Mouse (Mus musculus) left cerebral cortex, adult 9 months (tissue): ENCODE results near the gene Inpp5a.

Experiments used
- DNase-seq, 2 experiments: peaks; one replicate each; pipeline ENCODE4 v3.0.0; 2022; ENCODE audit warnings: low spot score in 2 of 2

Gene Inpp5a

GRCm38 (mm10) chr7:139476700-139477099, 87.8 kb downstream of the Inpp5a start:
- no peak for DNase-seq

DNA sequence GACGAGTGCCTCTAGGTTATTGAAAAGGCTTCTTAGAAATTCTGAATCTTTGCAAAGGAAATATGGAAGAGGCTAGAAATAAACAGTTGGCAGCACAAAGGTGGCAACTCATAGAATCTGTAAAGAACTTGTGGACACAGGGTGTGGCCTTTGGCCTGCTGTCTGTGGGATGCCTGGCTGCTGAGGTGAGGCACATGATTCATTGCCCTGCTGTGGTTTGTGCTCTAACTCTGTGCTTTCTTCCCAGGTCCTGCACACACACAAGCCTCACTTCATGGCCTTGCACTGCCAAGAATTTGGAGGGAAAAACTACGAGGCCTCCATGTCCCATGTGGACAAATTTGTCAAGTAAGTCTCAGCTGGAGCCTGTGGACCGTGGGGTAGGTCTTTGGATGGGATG, 88.8 kb downstream of the Inpp5a start:
- DNase-seq = no peak

- DNase-seq = no peak
These were observed 90.2 kb downstream of the Inpp5a start for GRCm38 (mm10) chr7:139479077-139479476.

DNA sequence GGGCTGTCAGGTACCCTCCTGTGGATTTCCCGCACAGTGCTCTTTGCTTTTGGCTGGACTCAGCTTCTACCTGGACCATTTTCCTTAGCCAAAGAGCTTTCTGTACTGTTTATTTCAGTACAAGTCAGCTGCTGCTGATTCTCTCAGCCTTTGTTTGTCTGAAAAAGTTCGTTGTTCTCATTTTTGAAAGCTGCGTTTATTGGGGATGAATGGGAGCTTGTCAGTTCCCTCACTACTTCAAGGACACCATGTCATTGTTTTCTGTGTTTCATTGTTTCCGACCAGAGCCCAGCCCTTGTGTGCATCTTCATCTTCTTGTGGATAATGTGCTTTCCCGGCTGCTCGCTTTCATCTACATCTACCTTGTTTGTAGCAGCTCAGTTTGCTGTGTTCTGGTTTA, 90.7 kb downstream of the Inpp5a start:
- peak; percentile 30 to 37 for DNase-seq

GRCm38 (mm10) chr7:139484206-139484955, 95.5 kb downstream of the Inpp5a start:
- peak in 1 of 2 experiments; percentile 71 for DNase-seq

GRCm38 (mm10) chr7:139489721-139490211, 100.9 kb downstream of the Inpp5a start:
- DNase-seq = no peak

DNA sequence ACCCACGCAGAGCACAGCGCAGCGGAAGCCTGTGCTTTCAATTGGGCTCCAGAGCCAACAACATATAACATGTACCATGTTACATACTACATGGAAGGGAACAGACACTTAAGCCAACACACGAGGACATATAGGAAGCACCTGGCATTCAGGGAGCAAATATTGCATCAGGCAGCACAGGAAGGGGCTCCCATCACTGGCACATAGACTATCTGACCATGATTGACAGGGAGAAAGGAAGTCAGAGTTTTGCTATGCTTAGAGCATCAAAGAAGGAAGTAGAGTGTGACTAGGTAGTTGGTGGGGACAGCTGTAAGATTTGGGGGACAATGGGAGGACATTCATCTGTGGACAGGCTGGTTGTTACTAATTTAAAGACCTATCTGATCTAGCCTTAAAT, 103.4 kb downstream of the Inpp5a start:
- no peak for DNase-seq

DNA sequence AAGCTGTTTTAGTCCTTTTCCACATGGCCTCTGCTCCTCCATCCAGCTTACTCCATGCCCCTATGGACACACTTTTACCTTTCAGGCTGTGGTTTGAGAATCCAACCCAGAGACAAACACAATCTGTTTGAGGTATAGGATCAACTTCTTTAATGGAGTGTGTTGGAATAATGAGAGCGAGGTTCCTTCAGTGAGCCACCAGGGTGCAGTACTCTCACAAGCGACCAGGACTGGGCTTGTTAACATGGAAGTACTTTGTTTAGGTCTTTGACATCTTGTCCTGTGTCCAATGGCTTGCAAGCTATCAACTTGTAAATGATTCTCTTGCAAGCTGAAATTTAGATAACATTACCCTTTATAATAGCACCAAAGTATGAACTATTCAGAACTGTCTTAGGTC, 104.0 kb downstream of the Inpp5a start:
- DNase-seq = no peak

GRCm38 (mm10) chr7:139495791-139496190, 106.9 kb downstream of the Inpp5a start:
- no peak for DNase-seq

- DNase-seq = no peak
These were observed 109.2 kb downstream of the Inpp5a start for GRCm38 (mm10) chr7:139498038-139498625.

DNA sequence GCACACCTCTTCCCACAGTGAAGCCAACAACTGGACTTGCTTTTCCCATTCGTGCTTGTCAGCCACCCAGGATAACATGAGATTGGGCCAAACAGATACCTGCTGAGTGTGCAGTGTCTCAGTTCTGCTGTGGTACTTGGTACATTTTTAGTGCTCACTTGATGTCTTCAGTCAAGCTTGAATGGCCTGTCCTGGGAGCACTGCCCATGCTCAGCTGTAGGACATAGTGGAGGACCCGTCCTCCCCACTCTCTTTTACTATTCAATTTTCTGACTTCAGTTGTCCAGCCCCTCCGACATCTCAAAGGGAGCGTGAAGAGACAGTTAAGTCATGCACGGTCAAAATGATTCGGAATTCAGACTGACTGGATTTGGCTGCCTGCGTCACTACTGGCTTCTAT, 115.2 kb downstream of the Inpp5a start:
- DNase-seq = no peak

GRCm38 (mm10) chr7:139506677-139507412, 117.9 kb downstream of the Inpp5a start:
- DNase-seq = no peak

DNA sequence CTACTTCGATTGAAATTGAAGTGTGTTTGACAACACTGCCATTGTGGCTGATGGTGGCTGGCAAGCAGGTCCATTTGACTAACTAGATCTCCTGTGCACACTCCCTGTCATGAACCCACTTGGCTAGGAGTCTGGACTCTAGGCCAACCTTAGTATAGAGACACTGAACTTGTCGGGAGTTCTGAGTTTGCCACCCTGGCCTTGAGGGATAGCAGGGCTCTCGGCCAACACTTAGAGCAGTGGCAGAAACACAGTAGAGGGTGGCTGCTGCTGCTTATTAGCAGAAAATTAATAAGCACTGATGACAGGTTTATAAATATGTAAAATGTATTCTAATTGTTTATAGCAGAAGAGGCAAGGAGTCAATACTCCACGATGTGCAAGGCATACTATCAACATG, 120.0 kb downstream of the Inpp5a start:
- DNase-seq = no peak

GRCm38 (mm10) chr7:139515959-139516660, 127.2 kb downstream of the Inpp5a start:
- DNase-seq = no peak

- DNase-seq = no peak
These were observed 127.7 kb downstream of the Inpp5a start for GRCm38 (mm10) chr7:139516661-139517016.

DNA sequence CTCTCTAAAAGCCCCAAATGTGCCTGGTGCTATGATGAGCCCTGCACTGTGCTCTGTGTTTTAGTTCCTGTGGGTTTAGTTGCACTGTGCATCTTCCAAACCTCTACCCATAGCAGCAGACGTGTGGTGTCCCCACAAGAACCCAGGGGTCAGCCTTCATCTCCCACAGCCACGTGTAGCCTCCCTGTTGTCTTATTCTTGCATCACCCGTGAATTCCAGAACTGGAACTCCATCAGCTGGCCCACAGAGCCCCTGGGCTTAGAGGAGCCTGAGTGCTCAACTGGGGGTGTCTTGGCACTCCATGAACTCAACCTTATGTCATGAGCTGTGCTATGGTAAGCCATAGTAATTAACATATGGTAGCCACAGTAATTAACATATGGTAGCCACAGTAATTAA, 129.4 kb downstream of the Inpp5a start:
- DNase-seq = no peak

GRCm38 (mm10) chr7:139528309-139529076, 139.6 kb downstream of the Inpp5a start:
- peak in 1 of 2 experiments; percentile 26 for DNase-seq

- no peak for DNase-seq
These were observed 140.3 kb downstream of the Inpp5a start for GRCm38 (mm10) chr7:139529208-139529607.

DNA sequence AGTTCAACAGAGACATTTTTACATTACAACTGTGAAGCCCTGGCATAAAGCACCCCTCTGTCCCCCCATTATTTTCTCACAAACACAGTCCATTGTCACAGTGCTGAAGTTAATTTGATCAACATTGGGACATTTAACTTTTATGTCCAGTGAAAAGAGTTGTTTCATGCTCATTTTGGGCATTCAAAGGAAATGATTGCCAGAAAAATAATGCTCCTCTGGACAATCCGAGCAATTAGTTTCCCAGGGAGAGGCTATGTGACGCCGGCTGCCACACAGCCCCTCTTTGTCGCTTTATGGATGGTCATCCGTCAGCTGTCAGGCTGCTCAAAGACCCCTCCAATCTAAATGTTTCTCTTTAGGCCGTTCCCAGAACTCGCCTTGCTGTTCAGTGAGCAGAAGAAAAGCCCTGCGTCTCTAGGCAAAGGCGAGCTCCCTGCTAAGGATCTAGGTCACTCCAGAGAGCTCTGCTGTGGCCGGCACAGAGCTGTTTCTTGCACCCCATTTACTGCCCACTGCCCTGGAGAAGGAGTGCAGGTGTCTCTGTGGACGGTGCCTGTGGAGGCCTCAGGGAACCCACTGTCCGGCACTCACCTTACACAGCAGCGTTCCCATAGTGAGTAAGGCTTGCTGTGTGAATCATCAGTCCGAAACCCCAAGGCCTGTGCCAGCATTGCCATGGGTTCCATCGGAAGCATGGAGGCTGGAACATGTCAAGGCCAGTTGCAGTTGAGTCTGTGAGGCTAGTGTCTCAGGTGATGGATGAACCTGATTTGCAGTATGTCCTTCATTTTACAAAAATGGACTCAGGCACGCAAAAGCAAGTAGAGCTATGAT, 141.9 kb downstream of the Inpp5a start:
- DNase-seq = no peak

DNA sequence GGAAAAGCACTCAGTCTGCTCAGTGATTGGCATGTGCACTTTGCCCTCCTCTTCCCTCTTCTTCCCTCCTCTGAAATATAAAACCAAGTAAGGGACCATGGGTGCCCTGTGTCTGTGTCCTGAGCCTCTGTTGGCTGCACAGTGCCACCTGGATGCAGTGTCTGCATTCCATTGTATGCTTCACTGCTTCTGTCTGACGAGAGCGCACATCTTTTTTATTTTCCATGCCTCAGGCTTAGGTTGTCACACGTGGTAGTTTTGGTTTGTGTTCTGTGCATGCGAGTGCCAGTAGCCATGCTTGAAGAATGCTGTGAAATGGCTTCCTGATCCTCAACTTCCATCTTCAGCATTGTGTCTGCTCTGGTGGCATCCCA, 142.5 kb downstream of the Inpp5a start:
- DNase-seq = no peak

GRCm38 (mm10) chr7:139536331-139536730, 147.4 kb downstream of the Inpp5a start:
- no peak for DNase-seq
